Mouse (Mus musculus) CH12.LX (cell line): ENCODE results near the gene A730061H03Rik. TPM values are rescaled to one million over a fixed set of nuclear protein-coding genes. Genes with fewer than 3 reads are reported as not detected.

ENCODE experiments used
- DNase-seq: peaks from one replicate; pipeline ENCODE4 v3.0.0-alpha.2; 2013; ENCODE audit errors: extremely low read depth
- H3K27ac ChIP-seq: 2 replicates; pipeline ENCODE4 v1.5.1; 2012; ENCODE audit warnings: low read depth, mild to moderate bottlenecking, control low read depth, moderate library complexity; ENCODE audit not compliant: insufficient read depth
- H3K27me3 ChIP-seq: replicated peaks from 2 replicates; pipeline ENCODE3; 2012; ENCODE audit warnings: inconsistent platforms
- H3K36me3 ChIP-seq, 2 experiments: replicated peaks in 1 of 2; 2 replicates each; pipeline versions ENCODE3 to v1.6.1; 2012; ENCODE audit warnings: inconsistent platforms in 1 of 2, low read length in 1 of 2, mild to moderate bottlenecking in 1 of 2, mixed read lengths in 1 of 2, moderate library complexity in 1 of 2; ENCODE audit not compliant: control insufficient read depth in 1 of 2, insufficient read depth in 1 of 2
- H3K4me1 ChIP-seq, 2 experiments: 2 replicates each; pipeline ENCODE4 v1.6.1; 2012; ENCODE audit warnings: inconsistent platforms in 1 of 2, moderate library complexity in 1 of 2; ENCODE audit not compliant: insufficient read depth in 2 of 2, control insufficient read depth in 1 of 2
- H3K4me2 ChIP-seq: 2 replicates; pipeline ENCODE4 v1.6.1; 2012; ENCODE audit warnings: low read depth, mild to moderate bottlenecking, control low read depth; ENCODE audit not compliant: poor library complexity, insufficient read depth, severe bottlenecking
- H3K4me3 ChIP-seq, 3 experiments: fragments of 150-350 bp in 1 of 3; sonication (generic) in 1 of 3; replicated peaks in 1 of 3; 2 replicates each; pipeline versions ENCODE3 to v1.5.1; 2011 to 2012; ENCODE audit warnings: low read depth in 2 of 3, low read length in 2 of 3, mild to moderate bottlenecking in 2 of 3, moderate library complexity in 2 of 3, control low read depth in 1 of 3, improper control_type of control experiment in 1 of 3, inconsistent platforms in 1 of 3, mixed read lengths in 1 of 3; ENCODE audit not compliant: poor library complexity in 1 of 3
- H3K79me2 ChIP-seq: replicated peaks from 2 replicates; pipeline ENCODE4 v1.6.1; 2012; ENCODE audit warnings: mild to moderate bottlenecking, moderate library complexity; ENCODE audit not compliant: control insufficient read depth, poor library complexity, insufficient read depth, severe bottlenecking; ENCODE audit errors: extremely low read depth
- H3K9ac ChIP-seq: 2 replicates; pipeline ENCODE4 v1.6.1; 2012; ENCODE audit warnings: low read depth, mild to moderate bottlenecking, control low read depth, moderate library complexity; ENCODE audit not compliant: insufficient read depth
- H3K9me3 ChIP-seq: replicated peaks from 2 replicates; pipeline ENCODE3; 2012; ENCODE audit warnings: low read length, inconsistent platforms, mixed read lengths
- BHLHE40 ChIP-seq: IDR thresholded peaks from 2 replicates; pipeline ENCODE4 v1.6.1; 2011; ENCODE audit warnings: mild to moderate bottlenecking, low read depth, low read length, improper control_type of control experiment
- CHD2 ChIP-seq: IDR thresholded peaks from 2 replicates; pipeline ENCODE4 v1.6.1; 2011; ENCODE audit warnings: low read length, improper control_type of control experiment
- ETS1 ChIP-seq: conservative IDR thresholded peaks from 2 replicates; pipeline ENCODE4 v1.6.1; 2012; ENCODE audit warnings: low read depth, mild to moderate bottlenecking, inconsistent platforms, low read length, improper control_type of control experiment, moderate library complexity
- GABPA ChIP-seq: IDR thresholded peaks from 2 replicates; pipeline ENCODE4 v1.6.1; 2012; ENCODE audit warnings: low read depth, low read length, improper control_type of control experiment, inconsistent platforms; ENCODE audit not compliant: insufficient replicate concordance
- JUN ChIP-seq: IDR thresholded peaks from 2 replicates; pipeline ENCODE4 v1.6.1; 2011; ENCODE audit warnings: low read depth, mild to moderate bottlenecking, low read length, improper control_type of control experiment, moderate library complexity; ENCODE audit not compliant: insufficient read depth
- MAFK ChIP-seq: IDR thresholded peaks from 2 replicates; pipeline ENCODE4 v1.6.1; 2011; ENCODE audit warnings: low read length, improper control_type of control experiment; ENCODE audit not compliant: insufficient replicate concordance
- MAZ ChIP-seq: IDR thresholded peaks from 2 replicates; pipeline ENCODE4 v1.6.1; 2012; ENCODE audit warnings: low read depth, mild to moderate bottlenecking, inconsistent platforms, low read length, improper control_type of control experiment, moderate library complexity
- MEF2A ChIP-seq: IDR thresholded peaks from 2 replicates; pipeline ENCODE4 v1.6.1; 2014; ENCODE audit warnings: low read depth, mild to moderate bottlenecking, inconsistent platforms, low read length, improper control_type of control experiment, borderline replicate concordance
- NELFE ChIP-seq: IDR thresholded peaks from 2 replicates; pipeline ENCODE4 v1.6.1; 2011; ENCODE audit warnings: low read depth, low read length, improper control_type of control experiment
- PAX5 ChIP-seq: IDR thresholded peaks from 2 replicates; pipeline ENCODE4 v1.6.1; 2012; ENCODE audit warnings: low read length, inconsistent platforms, mixed read lengths
- POLR2AphosphoS2 ChIP-seq: IDR thresholded peaks from 2 replicates; pipeline ENCODE4 v1.6.1; 2011; ENCODE audit warnings: low read depth, low read length, improper control_type of control experiment
- RAD21 ChIP-seq: IDR thresholded peaks from 2 replicates; pipeline ENCODE4 v1.6.1; 2011; ENCODE audit warnings: low read depth, mild to moderate bottlenecking, low read length, improper control_type of control experiment, moderate library complexity
- RCOR1 ChIP-seq: conservative IDR thresholded peaks from 2 replicates; pipeline ENCODE4 v1.6.1; 2012; ENCODE audit warnings: low read depth, mild to moderate bottlenecking, inconsistent platforms, low read length, improper control_type of control experiment
- SIN3A ChIP-seq: IDR thresholded peaks from 2 replicates; pipeline ENCODE4 v1.6.1; 2012; ENCODE audit warnings: low read length, improper control_type of control experiment, inconsistent platforms
- SMC3 ChIP-seq: IDR thresholded peaks from 2 replicates; pipeline ENCODE4 v1.6.1; 2011; ENCODE audit warnings: low read depth, low read length, improper control_type of control experiment
- TBP ChIP-seq: conservative IDR thresholded peaks from 2 replicates; pipeline ENCODE4 v1.6.1; 2011; ENCODE audit warnings: low read depth, low read length, improper control_type of control experiment
- USF1 ChIP-seq: IDR thresholded peaks from 2 replicates; pipeline ENCODE4 v1.6.1; 2014; ENCODE audit warnings: low read depth, mild to moderate bottlenecking, inconsistent platforms, low read length, improper control_type of control experiment
- USF2 ChIP-seq: conservative IDR thresholded peaks from 2 replicates; pipeline ENCODE4 v1.6.1; 2011; ENCODE audit warnings: low read depth, low read length, improper control_type of control experiment
- ZC3H11A ChIP-seq: IDR thresholded peaks from 2 replicates; pipeline ENCODE4 v1.6.1; 2012; ENCODE audit warnings: low read depth, mild to moderate bottlenecking, inconsistent platforms, low read length, improper control_type of control experiment
- ZNF384 ChIP-seq: IDR thresholded peaks from 2 replicates; pipeline ENCODE4 v1.6.1; 2012; ENCODE audit warnings: low read depth, low read length, improper control_type of control experiment, inconsistent platforms
- dilution Hi-C: fragments of 300-500 bp; cut with MboI; formaldehyde crosslinking; loops from 2 replicates; pipeline ENCODE4 v1.14.3; 2020; ENCODE audit warnings: low sequenced_read_pairs; ENCODE audit not compliant: extremely low pct_unique_long_range_greater_than_20kb, extremely low pct_ligation_motif_present
- in situ Hi-C: fragments of 300-500 bp; cut with MboI; formaldehyde crosslinking; loops from 3 replicates; pipeline ENCODE4 v1.14.3; 2019; ENCODE audit warnings: low sequenced_read_pairs, low pct_ligation_motif_present, low pct_unique_long_range_greater_than_20kb, mixed read lengths
- polyA plus RNA-seq: library from polyadenylated mRNA; unstranded; fragments of >175 nt; gene quantifications from 2 replicates; pipeline ENCODE4 v1.2.1, GENCODE M21; 2012; ENCODE audit warnings: low read depth; ENCODE audit not compliant: insufficient read length
- total RNA-seq, 2 experiments: library from RNA; depleted of rRNA; stranded (reverse); fragments of 300-350 nt in 1 of 2; fragments of >200 nt in 1 of 2; gene quantifications; 2 replicates each; pipeline ENCODE4 v1.2.3; 2012 to 2014

Gene A730061H03Rik
- total and polyA plus RNA-seq, 3 experiments, result 0.34 to 0.93 TPM; not detected in 1

GRCm38 (mm10) chr14:55513927-55514326 is 46.3 kb downstream of the A730061H03Rik start:
- Histone ChIP-seq H3K4me3 (no peak overlapping the region), H3K4me1 (peaks cover 6 to 14% of the 10 kb centered on the region in 2 experiments), H3K27me3 (peaks cover 57% of the 10 kb centered on the region), H3K36me3 (no peaks in the 10 kb centered on the region), H3K9ac (no peak overlapping the region), H3K4me2 (no peak overlapping the region), H3K79me2 (no peaks in the 10 kb centered on the region), H3K9me3 (no peaks in the 10 kb centered on the region), H3K27ac (no peak overlapping the region)
- dilution Hi-C loops, result no loop called here
- in situ Hi-C loops, result no loop called here
- TF ChIP-seq ZNF384 (no peak), CHD2 (no peak), MEF2A (no peak), GABPA (no peak), POLR2AphosphoS2 (no peak), ETS1 (no peak), PAX5 (no peak), BHLHE40 (no peak), JUN (no peak), RAD21 (no peak), TBP (no peak), MAZ (no peak), SIN3A (no peak), USF1 (no peak), MAFK (no peak)
- DNase-seq, result no peak

GRCm38 (mm10) chr14:55511037-55511436 is 49.2 kb downstream of the A730061H03Rik start:
- H3K9ac ChIP-seq, result no peak overlapping the region
- H3K27me3 ChIP-seq, result peaks cover 31% of the 10 kb centered on the region
- no peaks in the 10 kb centered on the region for H3K79me2 ChIP-seq
- H3K4me2 ChIP-seq, result no peak overlapping the region
- dilution Hi-C loops, result no loop called here
- no peak overlapping the region for H3K27ac ChIP-seq
- TF ChIP-seq ZC3H11A, result no peak
- TF ChIP-seq USF2, result no peak
- TF ChIP-seq POLR2AphosphoS2, result no peak
- no peak for TF ChIP-seq RCOR1
- TF ChIP-seq SMC3, result no peak
- TF ChIP-seq TBP, result no peak
- TF ChIP-seq ETS1, result no peak
- TF ChIP-seq NELFE, result no peak
- TF ChIP-seq, all 38 proteins: peak for 0
- no peak for DNase-seq
- Histone ChIP-seq H3K4me3 (no peak overlapping the region), H3K4me1 (peaks cover 8 to 32% of the 10 kb centered on the region in 2 experiments), H3K9me3 (no peaks in the 10 kb centered on the region), H3K36me3 (peaks cover 0 to 3% of the 10 kb centered on the region in 2 experiments)
- in situ Hi-C loops, result no loop called here
